Mouse (Mus musculus): Measurements from ENCODE around the gene Krt19.

GRCm38 (mm10) chr11:100120331-100120730, 28.1 kb downstream of the Krt19 start:
- TF ChIP-seq CTCF (IDR thresholded peaks at IDR 0.05; ENCODE audit: low read depth, low read length): no peak
- no peak for TF ChIP-seq POLR2A (IDR thresholded peaks at IDR 0.05; ENCODE audit: extremely low read depth, insufficient read depth, low read length)

Measured in liver, adult 2 months (tissue).